Mouse (Mus musculus): ENCODE results near the gene Nhlrc4.

Nhlrc4 gene

DNA sequence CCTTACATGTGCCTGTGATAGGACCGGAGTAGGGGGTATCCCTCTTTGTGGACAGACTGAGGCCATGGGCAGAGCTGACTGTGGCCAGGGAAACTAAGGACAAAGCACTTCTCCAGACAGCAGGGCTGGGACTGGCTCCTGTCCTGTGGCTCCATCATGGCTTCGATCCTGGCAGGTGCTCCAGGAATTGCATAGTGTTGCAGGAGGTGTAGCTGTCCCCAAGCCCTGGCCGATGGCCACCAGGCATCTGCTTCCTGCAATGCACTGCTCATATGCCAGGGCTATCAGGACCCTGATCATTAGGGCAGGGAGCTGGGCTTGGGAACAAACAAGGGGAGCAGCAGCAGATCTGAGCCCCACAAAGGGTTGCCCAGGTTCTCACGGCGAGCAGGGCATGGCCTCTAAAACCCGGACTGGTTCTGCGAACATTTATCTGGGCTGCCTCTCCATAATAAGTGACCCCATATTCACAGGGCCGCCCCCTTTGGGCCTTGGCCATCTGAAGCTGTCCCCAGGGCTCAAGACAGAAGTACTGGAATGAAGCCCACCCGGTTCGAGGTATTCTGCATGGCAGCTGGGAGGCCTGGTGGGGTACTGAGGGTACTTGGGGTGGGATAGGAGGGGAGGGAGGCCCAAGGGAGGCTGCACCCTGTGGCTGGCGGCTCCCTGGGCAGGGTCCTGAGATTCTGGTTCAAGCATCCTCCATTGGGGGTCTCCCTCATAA, 14.2 kb upstream of the Nhlrc4 start:
- DNase-seq (ENCODE audit: low spot score), result no peak

DNA sequence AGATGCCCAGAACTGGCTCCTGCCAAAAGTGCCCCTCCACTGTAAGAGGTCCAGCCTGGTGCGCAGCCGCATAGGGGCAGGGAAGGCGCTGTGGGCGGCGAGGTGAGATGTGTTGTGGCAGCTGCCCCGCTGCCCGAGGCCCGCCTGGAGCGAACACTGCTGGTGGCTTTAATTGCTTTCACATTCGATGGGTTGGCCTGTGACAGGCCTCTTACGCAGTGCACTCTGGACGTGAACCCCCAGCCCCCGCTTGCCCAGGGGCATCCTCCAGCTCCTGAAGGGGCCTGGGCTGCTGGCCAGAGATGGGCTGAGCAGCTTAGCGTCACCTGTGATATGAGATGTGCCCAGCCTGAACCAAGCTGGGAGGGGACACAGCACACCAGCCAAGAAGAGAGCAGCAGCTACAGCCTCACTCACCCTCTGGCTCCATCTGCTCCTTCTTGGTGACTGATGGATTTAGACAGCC, 12.9 kb upstream of the Nhlrc4 start:
- DNase-seq (ENCODE audit: low spot score), result no peak

DNA sequence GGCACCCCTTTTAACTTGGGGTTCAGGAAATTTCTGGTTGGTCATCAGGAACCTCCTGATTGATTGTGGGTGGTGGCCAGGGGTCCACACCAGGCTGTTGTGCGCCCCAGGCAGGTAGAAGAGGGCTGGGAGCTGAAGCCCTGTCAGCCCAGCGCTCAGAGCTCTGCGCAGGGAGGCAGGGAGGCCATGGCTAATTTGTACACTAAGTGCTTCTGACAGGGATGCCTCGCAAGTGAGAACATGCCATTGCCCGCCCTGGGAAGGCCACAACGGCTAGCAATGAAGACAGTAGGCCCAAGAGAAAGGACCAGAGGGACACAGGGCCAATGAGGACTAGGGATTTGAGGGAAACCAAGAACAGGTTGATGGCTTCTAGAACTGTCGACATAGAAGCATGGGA, 11.9 kb upstream of the Nhlrc4 start:
- no peak for DNase-seq (ENCODE audit: low spot score)

DNA sequence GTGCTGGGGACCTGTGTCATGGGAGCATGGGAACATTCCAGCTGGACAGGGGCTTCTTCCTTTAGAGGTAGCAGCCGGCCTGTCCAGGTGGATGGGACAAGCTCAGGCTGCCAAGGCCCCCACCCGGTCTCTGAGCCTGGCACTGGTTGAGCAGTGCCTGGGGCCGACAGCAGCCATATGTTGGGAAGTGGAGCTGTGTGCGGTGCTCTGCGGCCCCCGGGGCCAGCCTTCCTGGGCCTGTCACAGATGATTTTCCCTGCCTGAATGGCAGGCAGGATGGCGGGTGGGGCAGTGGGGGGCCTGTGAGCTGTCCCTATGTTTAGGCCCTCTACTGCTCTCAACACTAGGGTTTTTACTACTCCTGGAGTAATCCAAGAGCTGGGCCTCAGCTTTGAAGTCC, 11.4 kb upstream of the Nhlrc4 start:
- no peak for DNase-seq (ENCODE audit: low spot score)

DNA sequence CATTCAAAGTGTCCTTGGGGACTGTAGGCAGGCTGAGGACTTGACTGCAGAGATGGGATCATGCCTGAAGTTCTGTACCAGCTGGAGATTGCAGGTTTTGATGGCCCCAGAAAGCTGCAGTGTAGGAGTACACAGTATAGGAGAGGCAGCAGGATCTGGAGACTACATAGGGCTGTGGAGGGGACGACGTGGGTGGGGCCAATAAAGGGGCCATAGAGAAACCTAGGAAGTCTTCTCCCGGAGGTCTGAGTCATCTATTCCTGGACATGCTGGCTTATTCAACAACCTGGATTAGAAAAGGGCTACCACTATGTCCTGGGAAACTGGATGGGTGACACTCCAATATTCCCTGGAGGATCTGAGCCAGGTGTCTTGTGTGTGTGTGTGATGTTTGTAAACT, 11.0 kb upstream of the Nhlrc4 start:
- DNase-seq (ENCODE audit: low spot score), result no peak

DNA sequence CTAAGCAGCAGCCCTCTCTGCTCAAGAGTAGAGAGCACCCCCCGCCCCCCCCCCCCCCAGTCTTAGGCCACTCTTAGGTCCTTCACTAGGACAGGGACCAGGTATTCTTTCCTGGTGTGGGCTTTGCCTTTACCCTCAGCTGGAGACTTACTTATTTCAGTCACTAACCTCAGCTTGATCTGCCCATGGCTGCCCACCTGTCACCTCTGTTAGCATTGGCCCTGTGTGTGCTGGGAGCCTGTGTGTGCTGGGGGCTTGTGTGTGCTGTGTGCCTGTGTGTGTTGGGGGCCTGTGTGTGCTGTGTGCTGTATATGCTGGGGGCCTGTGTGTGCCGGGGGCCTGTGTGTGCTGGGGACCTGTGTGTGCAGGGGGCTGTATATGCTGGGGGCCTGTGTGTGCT, 9.9 kb upstream of the Nhlrc4 start:
- DNase-seq (ENCODE audit: low spot score), result no peak

DNA sequence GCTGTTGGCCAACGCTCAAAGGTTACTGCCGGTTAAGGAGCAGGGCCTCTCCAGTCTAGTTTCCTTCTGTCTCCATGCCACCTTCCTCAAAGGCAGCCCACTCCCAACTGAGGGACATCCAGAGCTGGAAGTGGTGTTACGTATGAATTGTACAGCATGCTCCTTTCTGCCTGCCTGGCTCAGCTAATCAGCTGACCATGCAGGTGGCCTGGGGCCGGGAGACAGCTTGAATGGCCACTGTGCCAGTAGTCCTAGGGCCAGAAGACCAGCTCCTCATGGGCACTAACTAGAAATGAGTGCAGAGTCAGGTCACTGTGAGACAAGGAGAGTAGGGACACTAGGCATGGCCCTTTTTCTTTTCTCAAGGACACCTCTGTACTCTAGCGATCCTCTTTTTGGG, 8.4 kb upstream of the Nhlrc4 start:
- DNase-seq (ENCODE audit: low spot score), result no peak

DNA sequence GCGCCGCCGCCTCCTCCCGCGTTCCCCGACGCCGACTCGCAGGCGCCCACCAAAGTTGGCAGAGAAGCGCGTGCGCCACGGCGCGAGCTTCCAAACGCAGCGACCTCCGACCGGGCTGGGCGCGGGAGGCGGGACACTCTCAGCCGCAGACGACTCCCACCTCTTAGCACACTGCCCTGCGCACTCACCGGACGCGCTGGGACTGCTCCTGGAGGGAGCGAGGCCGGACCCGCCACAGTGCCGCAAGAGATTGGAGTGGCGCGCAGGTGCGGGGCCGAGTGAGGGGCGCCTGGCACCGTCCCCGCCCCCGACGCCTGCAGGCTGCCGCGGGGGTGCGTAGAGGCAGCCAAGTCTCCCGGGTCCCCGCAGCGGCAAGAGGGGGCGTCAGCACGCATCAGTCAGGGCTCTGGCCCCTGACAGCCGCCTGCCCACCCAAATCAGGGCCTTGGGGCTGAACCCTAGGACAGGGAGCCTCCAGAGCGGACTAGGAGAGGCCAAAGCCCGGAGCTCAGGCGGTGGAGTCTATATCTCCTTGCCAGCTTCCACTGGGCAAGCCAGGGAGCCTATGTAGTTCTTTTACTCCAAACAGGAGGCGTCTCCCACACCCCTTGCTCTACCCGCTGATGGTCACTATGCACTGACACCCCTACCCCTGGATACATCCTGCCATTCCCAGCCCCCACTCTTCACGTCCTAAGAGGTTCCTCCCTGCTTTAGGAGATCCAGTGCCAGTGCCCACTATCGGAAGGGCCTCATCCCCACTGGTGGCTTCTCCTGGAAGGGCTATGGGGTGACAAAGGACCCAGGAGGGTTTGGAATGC, 7.3 kb upstream of the Nhlrc4 start, which contains the start of gene A930017K11Rik:
A930017K11Rik (minus strand) TSS at position 763 of the 821 bp plus-strand sequence.
- DNase-seq (ENCODE audit: low spot score), result no peak

DNA sequence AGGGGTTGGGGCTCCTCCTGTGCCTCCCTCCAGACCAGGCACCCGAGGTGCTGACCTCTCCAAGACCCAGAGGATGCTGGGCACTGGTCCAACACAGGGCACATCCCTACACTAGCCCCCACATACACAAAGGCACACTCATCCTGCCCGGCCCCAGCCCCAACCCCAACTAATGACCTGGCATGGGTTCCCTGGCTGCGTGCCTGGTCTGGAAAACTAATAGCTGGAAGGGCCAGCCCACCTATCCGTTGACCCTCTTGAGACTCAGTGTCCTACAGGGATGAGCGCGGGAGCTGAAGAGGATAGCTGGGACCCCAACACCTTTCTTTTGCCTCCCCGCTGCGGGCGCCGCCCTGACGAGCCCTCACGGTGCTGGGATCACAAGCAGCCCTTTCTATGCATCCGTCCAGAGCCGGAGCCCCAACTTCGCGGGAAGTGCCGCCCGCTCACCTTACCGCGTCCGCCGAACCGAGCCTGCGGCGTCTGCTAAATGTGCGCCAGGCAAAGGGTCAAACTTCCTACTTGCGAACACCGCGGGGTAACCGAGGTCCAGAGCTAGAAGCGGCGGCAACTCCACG, 6.6 kb upstream of the Nhlrc4 start:
- DNase-seq (ENCODE audit: low spot score), result no peak

DNA sequence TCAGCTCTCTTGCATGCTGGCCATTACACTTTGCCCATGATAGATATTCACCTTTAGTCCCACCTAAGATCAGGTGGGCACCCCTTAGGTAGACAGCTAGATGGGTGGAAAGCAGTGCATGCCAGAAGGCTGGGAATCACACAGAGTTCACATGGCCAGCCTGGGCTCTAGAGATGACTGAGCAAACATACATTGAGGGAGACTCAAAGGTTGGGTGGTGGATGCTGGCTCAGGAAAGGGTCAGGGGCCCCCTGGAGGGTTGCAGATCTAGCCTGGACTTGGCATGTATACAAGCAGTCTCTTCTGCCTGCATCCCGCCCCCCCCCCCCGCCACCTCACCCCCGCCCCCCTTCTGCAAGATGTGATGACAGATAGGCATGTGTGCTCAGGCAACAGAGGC, 5.9 kb upstream of the Nhlrc4 start:
- DNase-seq (ENCODE audit: low spot score), result no peak

DNA sequence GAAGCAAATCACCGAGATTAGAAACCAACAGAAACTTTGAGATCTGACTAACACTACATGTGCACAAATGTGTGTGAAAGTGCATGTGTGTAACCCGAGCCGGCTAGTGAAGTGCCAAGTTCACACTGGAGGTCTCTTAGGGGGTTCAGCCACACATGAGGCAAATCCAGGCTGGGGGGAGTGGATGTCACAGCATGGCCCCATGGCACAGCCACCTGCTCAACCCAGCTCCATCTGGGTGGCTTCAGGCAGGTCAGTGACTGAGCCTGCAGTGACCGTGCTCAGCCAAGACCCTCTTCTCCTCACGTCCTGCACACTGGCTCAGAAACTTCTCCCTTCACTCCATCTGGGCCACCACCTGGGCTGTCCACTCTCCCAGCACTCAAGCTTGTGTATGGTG, 5.2 kb upstream of the Nhlrc4 start:
- DNase-seq (ENCODE audit: low spot score), result no peak

DNA sequence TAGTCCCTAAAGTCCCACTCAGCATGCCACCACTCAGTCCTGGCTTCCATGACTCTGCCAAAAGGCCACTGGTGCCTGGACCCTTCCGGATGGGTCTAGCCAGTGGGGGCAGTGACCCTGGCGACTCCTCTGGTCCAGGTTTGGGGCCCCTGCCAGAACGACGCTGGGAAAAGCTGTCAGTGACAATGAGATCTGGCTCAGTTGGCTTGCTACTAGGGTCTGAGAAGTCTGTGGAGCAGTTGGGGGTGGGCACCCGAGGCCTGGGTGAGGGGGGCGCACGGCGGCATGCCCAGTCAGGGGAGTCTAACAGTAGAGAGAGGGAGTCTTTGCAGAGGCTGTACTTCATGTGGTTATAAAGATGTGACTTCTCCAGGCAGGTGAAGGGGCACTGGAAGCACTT, 3.3 kb upstream of the Nhlrc4 start:
- no peak for DNase-seq (ENCODE audit: low spot score)

DNA sequence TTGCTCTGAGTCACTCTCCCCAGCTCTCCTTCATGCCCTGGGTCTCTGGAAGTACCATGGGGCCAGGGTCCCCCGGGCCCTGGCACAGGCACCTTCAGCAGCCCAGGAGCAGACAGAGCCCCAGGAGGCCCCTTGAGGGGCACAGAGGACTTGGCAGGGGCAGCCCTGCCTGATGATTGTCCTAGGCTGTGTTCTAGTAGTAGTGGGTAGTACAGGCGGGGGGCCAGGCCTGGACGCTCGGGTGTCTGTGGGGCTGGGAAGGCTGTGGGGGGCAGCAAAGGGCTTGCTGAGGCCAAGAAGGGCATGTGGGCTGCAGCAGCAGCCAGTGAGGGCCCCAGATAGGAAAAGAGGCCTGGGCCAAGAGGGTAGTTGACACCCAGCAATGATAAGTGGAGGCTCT, 2.8 kb upstream of the Nhlrc4 start:
- DNase-seq (ENCODE audit: low spot score), result no peak

DNA sequence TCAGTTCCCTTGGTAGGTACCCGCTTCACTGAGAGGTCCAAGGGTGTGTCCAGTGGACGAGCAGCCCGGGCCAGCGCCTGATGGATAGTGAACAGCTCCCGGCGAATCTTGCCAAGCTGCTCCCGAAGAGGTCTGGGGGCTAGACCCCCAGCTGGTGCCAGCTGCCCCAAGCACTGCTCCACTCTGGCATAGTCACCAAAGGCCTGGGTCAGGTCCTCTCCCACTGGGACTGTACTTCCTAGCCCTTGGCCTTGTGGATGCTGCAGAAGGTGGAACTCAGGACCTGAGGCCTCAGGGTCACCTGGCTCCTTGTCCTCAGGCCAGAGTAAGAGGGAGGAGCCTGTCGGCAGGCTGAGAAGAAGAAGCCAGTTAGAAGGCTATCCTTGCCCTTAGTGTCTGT, 2.1 kb upstream of the Nhlrc4 start:
- DNase-seq (ENCODE audit: low spot score), result no peak

DNA sequence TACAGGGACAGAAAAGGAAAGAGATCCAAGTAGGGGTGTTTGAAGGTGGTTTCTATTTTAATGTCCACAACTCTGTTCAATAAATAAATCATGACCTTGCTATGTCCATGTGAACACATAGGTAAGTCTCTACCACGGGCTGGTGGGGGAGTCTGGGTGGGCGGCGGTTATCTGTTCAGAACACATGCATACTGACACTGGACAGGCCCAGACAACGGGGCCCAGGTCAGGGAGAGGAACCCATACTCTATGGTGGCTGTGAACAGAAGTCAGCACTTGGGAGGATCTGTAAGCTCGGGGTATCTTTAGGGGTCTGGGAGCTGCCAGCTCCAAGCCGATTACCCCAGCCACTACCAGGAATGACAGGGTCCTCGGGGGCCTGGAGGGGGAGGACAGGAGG, 1.6 kb upstream of the Nhlrc4 start:
- no peak for DNase-seq (ENCODE audit: low spot score)

DNA sequence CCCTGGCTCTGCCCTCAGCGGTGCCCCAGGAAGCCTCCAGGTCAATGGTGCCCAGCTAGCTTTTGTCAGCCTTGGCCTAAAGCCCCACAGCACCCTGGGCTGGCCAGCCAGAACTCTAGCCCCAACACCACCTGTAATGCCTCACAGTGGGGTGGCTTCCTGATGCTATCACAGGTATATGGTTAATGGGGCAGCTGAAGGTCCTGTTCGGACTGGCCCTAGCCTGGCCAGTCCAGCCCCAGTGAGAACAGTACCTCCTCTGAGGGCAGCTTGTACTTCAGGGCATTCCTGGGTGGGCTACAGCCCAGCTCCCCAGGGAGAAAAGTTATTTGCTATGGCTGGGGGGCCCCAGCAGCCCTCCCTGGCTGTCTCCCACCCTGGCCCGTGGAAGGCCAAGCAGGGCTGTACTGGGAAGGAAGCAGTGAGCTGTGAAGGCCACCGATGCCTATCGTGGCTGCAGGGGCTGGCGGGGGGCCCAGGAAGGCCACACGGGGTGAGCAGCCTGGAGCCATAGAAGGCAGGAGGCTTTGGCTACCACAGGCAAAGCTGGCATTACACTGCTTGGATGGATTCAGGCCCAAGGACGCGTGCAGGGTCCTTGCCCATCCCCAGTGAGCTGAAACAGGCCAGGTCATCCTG, 875 bp upstream of the Nhlrc4 start:
- no peak for DNase-seq (ENCODE audit: low spot score)

DNA sequence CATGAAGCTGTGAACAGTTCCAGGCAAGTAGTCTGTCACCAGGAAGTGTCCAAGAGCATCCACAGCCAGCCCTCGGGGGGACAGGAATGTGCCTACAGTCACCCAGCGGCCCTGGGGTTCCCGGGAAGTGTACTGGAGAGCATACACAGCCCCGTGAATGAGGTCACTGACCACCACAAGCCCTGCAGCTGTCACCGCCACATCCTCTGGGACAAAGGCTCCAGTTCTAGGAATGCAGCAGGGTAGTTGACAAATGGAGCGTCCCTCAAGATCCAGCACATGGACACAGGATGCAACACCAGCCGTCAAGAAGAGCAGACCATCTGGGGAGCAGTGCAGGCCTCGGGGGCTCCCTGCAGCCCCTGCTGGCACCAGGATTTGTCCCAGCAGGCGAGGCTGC, 992 bp downstream of the Nhlrc4 start:
- DNase-seq (ENCODE audit: low spot score), result no peak

DNA sequence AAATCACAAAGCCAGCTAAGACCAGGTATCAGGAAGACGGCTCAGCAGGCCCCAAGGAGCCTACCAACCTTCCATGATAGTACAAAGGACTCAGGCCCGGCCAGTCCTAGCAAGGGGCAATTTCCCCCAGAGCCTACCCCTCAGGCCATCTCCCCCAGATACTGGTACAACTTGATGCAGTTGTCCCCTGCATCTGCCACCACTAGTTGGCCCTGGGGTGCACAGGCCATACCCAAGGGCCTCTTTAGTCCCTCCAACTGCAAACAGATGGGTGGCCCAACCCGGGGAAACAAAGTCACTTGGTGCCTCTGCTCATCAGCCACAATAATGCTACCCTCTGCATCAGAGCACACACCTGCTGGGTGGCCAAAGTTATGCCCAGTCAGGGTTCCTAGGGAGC, 1.5 kb downstream of the Nhlrc4 start:
- no peak for DNase-seq (ENCODE audit: low spot score)

DNA sequence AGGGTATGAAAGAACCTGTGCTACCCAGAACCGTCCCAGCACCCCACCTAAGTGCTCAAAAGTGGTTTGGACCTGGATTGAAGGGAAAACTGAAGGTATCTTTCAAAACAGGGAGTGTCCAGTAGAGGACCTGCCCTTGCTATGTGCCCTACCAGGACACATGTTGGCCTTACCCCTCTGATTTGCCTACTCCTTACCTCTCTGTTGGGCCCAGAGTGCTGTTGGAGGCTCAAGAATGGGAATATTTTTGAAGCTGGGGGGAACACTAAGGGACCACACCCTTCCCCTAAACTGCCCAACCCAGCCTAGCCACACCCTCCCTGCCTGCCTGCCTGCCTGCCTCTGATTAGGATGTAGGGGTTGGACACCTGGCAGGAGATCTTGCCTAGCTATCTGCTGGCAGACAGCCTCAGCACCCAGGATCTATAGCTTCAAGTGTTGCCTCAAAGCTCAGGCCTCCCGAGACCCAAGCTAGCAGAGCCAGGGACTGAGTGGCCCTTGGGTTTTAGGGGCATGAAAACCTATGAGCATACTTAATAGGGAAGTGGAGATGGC, 2.1 kb downstream of the Nhlrc4 start:
- DNase-seq (ENCODE audit: low spot score), result no peak

DNA sequence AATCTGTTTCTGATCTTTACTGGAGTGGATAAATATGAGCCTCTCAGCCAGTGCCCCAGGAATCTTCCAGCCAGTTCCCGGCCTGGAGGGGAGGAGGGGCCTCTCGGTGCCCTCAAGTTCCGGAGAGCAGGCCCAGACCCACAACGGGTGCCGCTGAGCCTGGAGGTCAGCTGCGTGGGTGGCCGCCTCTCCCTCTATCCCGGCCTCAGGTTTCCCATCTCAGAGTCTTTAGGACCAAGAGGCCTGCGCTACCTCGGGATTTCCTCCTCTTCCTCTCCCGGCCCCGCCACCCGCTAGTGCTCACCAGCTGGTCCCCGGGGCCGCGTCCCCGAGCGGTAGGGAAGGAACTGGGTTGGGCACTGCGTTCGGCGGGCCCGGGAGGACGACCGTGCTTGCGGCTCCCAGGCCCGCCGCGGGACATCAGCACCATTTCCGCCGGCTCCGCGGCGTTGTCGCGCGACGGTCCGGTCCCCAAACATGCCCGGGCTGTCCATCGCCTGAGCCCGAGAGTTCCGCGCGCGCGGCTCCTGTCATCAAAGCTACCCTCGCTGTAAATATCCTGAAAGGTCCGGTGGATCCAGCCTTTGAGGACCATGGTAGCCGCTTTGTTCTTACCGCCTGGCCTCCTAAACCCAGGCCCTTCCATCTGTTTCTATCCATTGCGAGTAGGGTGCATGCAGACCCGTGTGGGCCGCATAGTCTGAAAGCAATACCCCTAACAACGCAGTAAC, 3.1 kb downstream of the Nhlrc4 start:
- DNase-seq (ENCODE audit: low spot score), result no peak

DNA sequence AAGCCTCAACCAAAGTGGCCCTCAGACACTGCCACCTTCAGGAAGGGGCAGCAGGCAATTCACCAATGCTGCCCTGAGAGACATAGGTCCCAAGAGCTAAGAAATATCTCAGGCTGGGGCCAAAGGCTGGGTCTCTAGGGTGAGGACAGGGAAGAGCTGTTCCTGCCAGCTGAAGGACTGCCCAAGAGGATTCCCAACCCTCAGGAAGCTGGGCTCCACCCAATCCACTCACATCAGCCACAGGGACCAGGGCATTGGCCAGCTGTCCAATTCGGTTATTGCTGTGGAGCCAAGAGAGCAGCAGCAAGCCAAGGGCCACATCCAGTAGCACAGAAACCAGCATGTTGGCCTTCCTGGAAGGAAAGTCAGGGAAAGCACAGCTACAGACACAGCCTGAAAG, 10.2 kb downstream of the Nhlrc4 start:
- DNase-seq (ENCODE audit: low spot score), result no peak

DNA sequence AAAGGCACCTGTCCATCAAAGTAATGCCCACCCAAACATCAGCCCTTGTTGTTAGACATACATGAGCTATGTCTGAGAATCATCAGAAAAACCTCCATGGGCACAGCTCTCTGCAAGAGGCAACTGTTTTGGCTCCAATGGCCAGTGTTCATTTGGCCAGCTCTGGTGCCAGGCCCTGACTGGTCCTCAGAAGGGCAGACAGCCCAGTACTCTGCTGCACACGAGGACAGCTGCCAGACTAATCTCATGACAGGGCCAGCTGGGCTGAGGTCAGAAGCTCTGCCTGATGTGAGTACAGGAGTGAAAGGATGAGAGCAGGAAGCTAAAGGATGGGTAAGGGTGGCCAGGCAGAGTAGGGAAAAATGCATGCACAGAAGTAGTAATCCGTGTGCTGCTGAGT, 19.4 kb downstream of the Nhlrc4 start:
- peak; percentile 59 for DNase-seq (ENCODE audit: low spot score)
